Mouse (Mus musculus) heart, postnatal 0 days (tissue): ENCODE measurements around the gene Lrrc17.

Experiments
- CTCF ChIP-seq: IDR thresholded peaks from 2 replicates; pipeline ENCODE4 v1.5.1; 2016; ENCODE audit warnings: antibody characterized with exemption, control low read depth, low read depth
- EP300 ChIP-seq: IDR thresholded peaks from 2 replicates; pipeline ENCODE4 v1.6.1; 2016; ENCODE audit warnings: antibody characterized with exemption, low read depth

DNA sequence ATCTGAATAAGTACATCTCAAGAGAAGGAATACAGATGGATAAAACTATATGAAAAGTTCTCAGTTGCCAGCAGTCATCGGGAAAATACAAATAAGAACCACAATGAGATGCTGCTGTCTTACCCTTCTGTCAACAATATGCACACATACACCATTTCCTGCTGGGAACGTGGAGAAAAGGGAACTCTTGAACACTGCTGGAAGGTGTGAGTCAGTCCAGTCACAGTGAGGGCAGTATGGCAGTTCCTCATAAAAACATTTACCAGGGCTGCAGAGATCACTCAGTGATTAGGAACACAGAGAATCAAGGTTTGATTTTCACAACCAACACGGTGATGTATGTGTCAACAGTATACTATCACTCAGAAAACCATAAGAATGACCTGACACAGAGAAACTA, 67.6 kb downstream of the Lrrc17 start:
- TF ChIP-seq EP300, result no peak
- no peak for TF ChIP-seq CTCF
